Mouse (Mus musculus) B cell, adult (primary cell): ENCODE measurements around the gene 4933411K16Rik. TPM values are rescaled to one million over a fixed set of nuclear protein-coding genes. Genes with fewer than 3 reads are reported as not detected.

ENCODE experiments used
- total RNA-seq: library from RNA; stranded (reverse); gene quantifications from 4 replicates; pipeline ENCODE4 v1.2.4, GENCODE M21; 2023; ENCODE audit not compliant: inconsistent age

The 4933411K16Rik gene
- not detected in 4 replicates for total RNA-seq

GRCm38 (mm10) chr19:42051948-42052347, at the start of gene 4933411K16Rik:
Gene 4933411K16Rik (plus strand): TSS chr19:42052248.

GRCm38 (mm10) chr19:42035456-42036248, 16.4 kb upstream of the 4933411K16Rik start, which contains the start of gene Ankrd2:
Gene Ankrd2 (plus strand): TSS chr19:42036000.

GRCm38 (mm10) chr19:42045269-42046102, 6.6 kb upstream of the 4933411K16Rik start, which contains the start of gene Hoga1:
Gene Hoga1 (plus strand): TSS chr19:42045610.

GRCm38 (mm10) chr19:42086166-42086565, 34.1 kb downstream of the 4933411K16Rik start, which contains the start of gene Morn4:
Gene Morn4 (minus strand): TSS chr19:42086357.

GRCm38 (mm10) chr19:42089748-42090595, 37.9 kb downstream of the 4933411K16Rik start, which contains the start of gene Pi4k2a:
Gene Pi4k2a (plus strand): TSS chr19:42090470.

Other genes starting within 250 kb of the 4933411K16Rik start
- 33.1 to 39.4 TPM (median 36.8 TPM) in 4 replicates for gene Frat1, start 222.3 kb upstream of the 4933411K16Rik start, total RNA-seq
- 36.5 to 41.7 TPM (median 38.4 TPM) in 4 replicates for gene Frat2, start 204.1 kb upstream of the 4933411K16Rik start, total RNA-seq
- 34.8 to 39.3 TPM (median 37.1 TPM) in 4 replicates for gene Rrp12, start 156.1 kb upstream of the 4933411K16Rik start, total RNA-seq
- 86.8 to 97.9 TPM (median 93.3 TPM) in 4 replicates for gene Pgam1, start 140.3 kb upstream of the 4933411K16Rik start, total RNA-seq
- 40.0 to 50.6 TPM (median 46.0 TPM) in 4 replicates for gene Exosc1, start 118.8 kb upstream of the 4933411K16Rik start, total RNA-seq
- 28.6 to 39.4 TPM (median 35.1 TPM) in 4 replicates for gene Zdhhc16, start 118.8 kb upstream of the 4933411K16Rik start, total RNA-seq
- 67.2 to 95.1 TPM (median 86.5 TPM) in 4 replicates for gene Mms19, start 71.1 kb upstream of the 4933411K16Rik start, total RNA-seq
- 5.3 to 9.2 TPM (median 6.3 TPM) in 4 replicates for gene Ubtd1, start 70.5 kb upstream of the 4933411K16Rik start, total RNA-seq
- not detected in 4 replicates for gene Ankrd2, start 16.2 kb upstream of the 4933411K16Rik start, total RNA-seq
- not detected in 4 replicates for gene Hoga1, start 6.6 kb upstream of the 4933411K16Rik start, total RNA-seq
- not detected in 4 replicates for gene Morn4, start 34.1 kb downstream of the 4933411K16Rik start, total RNA-seq
- gene Pi4k2a, start 38.2 kb downstream of the 4933411K16Rik start, total RNA-seq, result 42.6 to 49.7 TPM (median 45.9 TPM) in 4 replicates
- gene Avpi1, start 76.8 kb downstream of the 4933411K16Rik start, total RNA-seq, result 2.2 to 5.8 TPM (median 3.4 TPM) in 4 replicates
- gene Marveld1, start 95.2 kb downstream of the 4933411K16Rik start, total RNA-seq, result 0.45 to 1.2 TPM (median 0.84 TPM) in 4 replicates
- gene Zfyve27, start 111.7 kb downstream of the 4933411K16Rik start, total RNA-seq, result 72.1 to 92.5 TPM (median 83.6 TPM) in 4 replicates
- not detected in 4 replicates for gene Sfrp5, start 150.0 kb downstream of the 4933411K16Rik start, total RNA-seq
- not detected in 4 replicates for gene Golga7b, start 195.3 kb downstream of the 4933411K16Rik start, total RNA-seq